Mouse (Mus musculus): ENCODE data around the gene Cadps2. TPM values are rescaled to one million over a fixed set of nuclear protein-coding genes. Genes with fewer than 3 reads are reported as not detected.

Gene Cadps2
- polyA plus RNA-seq, 1 experiment from 2014 or later, result 9.1 TPM

DNA sequence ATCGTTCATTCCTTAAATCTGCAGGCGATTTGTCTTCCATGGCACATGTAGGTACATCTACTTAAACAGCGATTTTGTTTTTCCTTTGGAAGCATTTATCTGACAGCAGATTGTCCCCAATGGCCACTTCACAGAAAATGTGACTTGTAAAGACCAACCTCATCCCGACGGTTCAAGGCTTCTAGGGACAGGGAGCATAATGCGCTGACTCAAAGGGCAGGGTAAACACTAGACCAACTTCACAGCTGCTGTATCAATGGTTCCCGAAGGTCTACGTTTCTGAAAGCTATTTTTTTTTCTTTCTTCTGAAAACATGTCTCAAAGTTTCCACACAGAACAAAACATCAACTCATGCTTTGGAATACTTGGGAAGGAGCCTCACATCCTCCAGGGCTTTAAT lies 524.3 kb downstream of the Cadps2 start:
- no peak for ATAC-seq (ENCODE audit: low FRiP score, low TSS enrichment)
- no peaks in the 10 kb centered on the region for H3K27me3 ChIP-seq (ENCODE audit: control insufficient read depth, insufficient read depth, low read length)
- H3K27ac ChIP-seq (ENCODE audit: low read depth, low read length), result no peak overlapping the region
- H3K4me2 ChIP-seq (replicated peaks; ENCODE audit: low read depth, low read length), result no peak overlapping the region
- H3K9ac ChIP-seq (ENCODE audit: low read depth, low read length), result no peak overlapping the region
- no peaks in the 10 kb centered on the region for H3K9me3 ChIP-seq (ENCODE audit: control insufficient read depth, low read length)
- no peak overlapping the region for H3K4me3 ChIP-seq (ENCODE audit: low read length)
- H3K4me1 ChIP-seq (ENCODE audit: control insufficient read depth, insufficient read depth, low read length), result no peaks in the 10 kb centered on the region
- 82% methylated on average over 8 of the region's 8 CpGs for WGBS
- H3K36me3 ChIP-seq (ENCODE audit: control insufficient read depth, insufficient read depth, low read length), result no peaks in the 10 kb centered on the region

DNA sequence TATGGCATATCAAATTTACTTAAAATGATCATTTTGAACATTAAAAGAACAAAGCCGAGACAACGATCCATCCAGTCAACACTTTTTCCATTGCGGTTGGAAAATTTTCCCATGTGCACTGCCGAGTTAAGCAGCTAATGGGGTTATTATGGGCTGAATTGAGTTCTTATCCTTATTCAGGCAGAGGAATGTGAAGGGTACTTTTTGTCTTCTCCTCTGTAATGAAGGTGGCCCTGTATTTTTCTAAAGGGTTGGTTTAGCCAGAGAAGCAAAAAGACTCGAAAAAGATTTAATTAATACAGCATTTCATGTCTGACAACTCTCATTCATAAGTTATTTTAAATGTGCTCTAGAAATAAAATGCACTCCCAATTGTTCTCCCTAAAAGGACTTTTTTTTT lies 524.9 kb downstream of the Cadps2 start:
- ATAC-seq (ENCODE audit: low FRiP score, low TSS enrichment), result no peak
- H3K27me3 ChIP-seq (ENCODE audit: control insufficient read depth, insufficient read depth, low read length), result no peaks in the 10 kb centered on the region
- H3K4me1 ChIP-seq (ENCODE audit: control insufficient read depth, insufficient read depth, low read length), result no peaks in the 10 kb centered on the region
- no peaks in the 10 kb centered on the region for H3K9me3 ChIP-seq (ENCODE audit: control insufficient read depth, low read length)
- H3K4me2 ChIP-seq (replicated peaks; ENCODE audit: low read depth, low read length), result no peak overlapping the region
- no peak overlapping the region for H3K27ac ChIP-seq (ENCODE audit: low read depth, low read length)
- no peak overlapping the region for H3K4me3 ChIP-seq (ENCODE audit: low read length)
- no peak overlapping the region for H3K9ac ChIP-seq (ENCODE audit: low read depth, low read length)
- WGBS, result 86% methylated on average over 5 of the region's 5 CpGs
- no peaks in the 10 kb centered on the region for H3K36me3 ChIP-seq (ENCODE audit: control insufficient read depth, insufficient read depth, low read length)

DNA sequence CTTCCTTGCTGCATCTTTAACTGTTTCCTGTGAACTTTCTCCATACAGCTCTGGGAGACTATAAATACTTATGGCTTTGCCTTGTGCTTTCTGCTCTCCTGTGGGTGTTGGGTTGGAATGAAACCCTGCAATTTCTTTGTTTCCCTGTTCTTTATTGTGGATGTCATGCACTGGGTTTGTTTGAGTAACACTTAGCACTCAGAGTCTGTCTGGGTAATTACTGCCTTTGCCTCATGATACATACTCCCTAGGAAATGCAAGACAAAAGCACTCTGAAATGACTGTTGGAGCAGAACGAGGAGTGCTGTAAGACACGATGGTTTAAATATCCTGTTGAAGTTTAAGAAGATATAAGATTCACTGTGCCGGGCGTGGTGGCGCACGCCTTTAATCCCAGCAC lies 533.2 kb downstream of the Cadps2 start:
- Histone ChIP-seq H3K36me3 (ENCODE audit: control insufficient read depth, insufficient read depth, low read length) (no peaks in the 10 kb centered on the region), H3K9me3 (ENCODE audit: control insufficient read depth, low read length) (no peaks in the 10 kb centered on the region), H3K4me3 (ENCODE audit: low read length) (no peak overlapping the region), H3K4me2 (replicated peaks; ENCODE audit: low read depth, low read length) (no peak overlapping the region), H3K9ac (ENCODE audit: low read depth, low read length) (no peak overlapping the region), H3K27me3 (ENCODE audit: control insufficient read depth, insufficient read depth, low read length) (no peaks in the 10 kb centered on the region), H3K4me1 (ENCODE audit: control insufficient read depth, insufficient read depth, low read length) (no peaks in the 10 kb centered on the region), H3K27ac (ENCODE audit: low read depth, low read length) (no peak overlapping the region)
- 78% methylated on average over 6 of the region's 6 CpGs for WGBS
- ATAC-seq (ENCODE audit: low FRiP score, low TSS enrichment), result no peak

DNA sequence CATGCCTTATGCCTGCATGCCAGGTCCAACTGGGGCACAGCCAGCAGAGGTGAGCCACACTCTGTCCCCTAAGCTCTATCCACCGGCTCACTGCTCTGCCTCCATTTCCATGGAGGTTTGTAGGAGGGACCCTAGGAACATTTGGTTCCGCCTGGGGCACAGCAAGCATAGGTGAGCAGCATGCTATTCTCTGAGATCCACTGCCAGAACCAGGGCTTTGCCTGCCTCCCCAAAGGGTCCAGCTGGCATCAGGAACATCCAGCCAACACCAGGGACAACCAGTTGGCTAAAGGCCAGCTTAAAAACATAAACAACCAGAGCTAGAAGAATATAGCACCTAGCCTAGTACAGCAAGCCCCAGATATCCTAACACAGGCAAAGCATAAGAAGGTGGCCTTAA lies 540.6 kb downstream of the Cadps2 start:
- Histone ChIP-seq H3K4me3 (ENCODE audit: low read length) (no peak overlapping the region), H3K27ac (ENCODE audit: low read depth, low read length) (no peak overlapping the region), H3K9ac (ENCODE audit: low read depth, low read length) (no peak overlapping the region), H3K4me1 (ENCODE audit: control insufficient read depth, insufficient read depth, low read length) (no peaks in the 10 kb centered on the region), H3K9me3 (ENCODE audit: control insufficient read depth, low read length) (no peaks in the 10 kb centered on the region), H3K36me3 (ENCODE audit: control insufficient read depth, insufficient read depth, low read length) (no peaks in the 10 kb centered on the region), H3K27me3 (ENCODE audit: control insufficient read depth, insufficient read depth, low read length) (no peaks in the 10 kb centered on the region), H3K4me2 (replicated peaks; ENCODE audit: low read depth, low read length) (no peak overlapping the region)
- ATAC-seq (ENCODE audit: low FRiP score, low TSS enrichment), result no peak
- WGBS, result 82% methylated on average over 2 of the region's 2 CpGs

DNA sequence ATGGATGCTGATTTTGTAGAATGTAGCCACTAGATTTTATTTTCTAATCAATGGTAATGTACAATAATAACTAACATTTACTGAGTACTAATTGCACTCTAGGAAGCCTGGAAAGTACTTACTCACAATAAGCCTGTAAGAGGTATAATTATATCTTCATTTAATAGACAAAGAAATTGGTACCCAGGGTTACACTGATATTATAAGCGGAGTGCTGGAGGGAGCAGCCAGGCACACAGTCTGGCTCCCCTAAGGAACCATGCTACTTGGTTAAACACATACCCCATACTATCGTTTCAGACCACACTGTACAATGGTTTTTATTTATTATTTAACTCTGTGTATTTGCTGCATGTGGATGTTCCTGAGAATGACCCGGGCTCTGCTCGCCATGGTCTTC lies 544.5 kb downstream of the Cadps2 start:
- H3K4me3 ChIP-seq (ENCODE audit: low read length), result no peak overlapping the region
- no peaks in the 10 kb centered on the region for H3K36me3 ChIP-seq (ENCODE audit: control insufficient read depth, insufficient read depth, low read length)
- no peak overlapping the region for H3K27ac ChIP-seq (ENCODE audit: low read depth, low read length)
- H3K27me3 ChIP-seq (ENCODE audit: control insufficient read depth, insufficient read depth, low read length), result no peaks in the 10 kb centered on the region
- H3K9ac ChIP-seq (ENCODE audit: low read depth, low read length), result no peak overlapping the region
- no peaks in the 10 kb centered on the region for H3K9me3 ChIP-seq (ENCODE audit: control insufficient read depth, low read length)
- H3K4me1 ChIP-seq (ENCODE audit: control insufficient read depth, insufficient read depth, low read length), result no peaks in the 10 kb centered on the region
- ATAC-seq (ENCODE audit: low FRiP score, low TSS enrichment), result no peak
- H3K4me2 ChIP-seq (replicated peaks; ENCODE audit: low read depth, low read length), result no peak overlapping the region
- 93% methylated on average over 4 of the region's 4 CpGs for WGBS

DNA sequence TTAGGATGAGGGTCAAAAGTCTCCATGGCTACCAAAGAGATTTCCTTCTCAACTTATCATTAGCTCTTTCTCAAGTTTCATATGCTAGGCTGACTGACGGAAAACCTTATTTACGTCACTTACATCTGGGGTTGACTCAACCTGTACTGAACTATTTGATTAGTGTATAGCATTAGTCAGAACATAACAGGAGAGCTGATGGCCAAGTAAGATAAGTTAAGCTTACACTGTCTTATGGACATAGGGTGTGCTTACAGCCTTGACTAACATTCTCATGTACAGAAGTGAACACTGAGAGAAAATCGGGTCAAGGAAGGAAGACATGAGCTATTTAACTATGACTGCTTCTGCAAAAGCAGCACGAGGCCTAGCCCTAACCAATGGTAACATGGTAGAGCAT lies 550.5 kb downstream of the Cadps2 start:
- H3K4me2 ChIP-seq (replicated peaks; ENCODE audit: low read depth, low read length), result no peak overlapping the region
- H3K9me3 ChIP-seq (ENCODE audit: control insufficient read depth, low read length), result no peaks in the 10 kb centered on the region
- no peak overlapping the region for H3K4me3 ChIP-seq (ENCODE audit: low read length)
- H3K27me3 ChIP-seq (ENCODE audit: control insufficient read depth, insufficient read depth, low read length), result no peaks in the 10 kb centered on the region
- 91% methylated on average over 4 of the region's 4 CpGs for WGBS
- no peak for ATAC-seq (ENCODE audit: low FRiP score, low TSS enrichment)
- no peaks in the 10 kb centered on the region for H3K4me1 ChIP-seq (ENCODE audit: control insufficient read depth, insufficient read depth, low read length)
- no peak overlapping the region for H3K27ac ChIP-seq (ENCODE audit: low read depth, low read length)
- H3K36me3 ChIP-seq (ENCODE audit: control insufficient read depth, insufficient read depth, low read length), result no peaks in the 10 kb centered on the region
- no peak overlapping the region for H3K9ac ChIP-seq (ENCODE audit: low read depth, low read length)

DNA sequence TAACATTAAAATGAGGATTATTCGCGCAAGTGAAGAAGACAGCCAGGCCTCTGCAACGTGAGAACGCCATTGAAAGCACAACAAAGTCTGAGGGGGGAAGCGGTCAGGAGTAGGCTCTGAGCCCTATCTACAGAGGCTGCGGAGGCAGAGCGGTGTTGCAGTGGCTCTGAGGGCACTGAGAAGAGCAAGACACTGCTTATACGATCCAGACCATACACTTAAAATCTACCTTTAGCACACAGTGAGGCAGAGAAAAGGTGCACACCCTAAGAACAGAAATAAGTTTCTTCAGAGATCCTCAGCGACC lies 557.8 kb downstream of the Cadps2 start:
- H3K27me3 ChIP-seq (ENCODE audit: control insufficient read depth, insufficient read depth, low read length), result peaks cover 6% of the 10 kb centered on the region
- no peak overlapping the region for H3K27ac ChIP-seq (ENCODE audit: low read depth, low read length)
- no peak overlapping the region for H3K4me3 ChIP-seq (ENCODE audit: low read length)
- 60% methylated on average over 9 of the region's 9 CpGs for WGBS
- H3K36me3 ChIP-seq (ENCODE audit: control insufficient read depth, insufficient read depth, low read length), result no peaks in the 10 kb centered on the region
- no peaks in the 10 kb centered on the region for H3K4me1 ChIP-seq (ENCODE audit: control insufficient read depth, insufficient read depth, low read length)
- H3K9me3 ChIP-seq (ENCODE audit: control insufficient read depth, low read length), result no peaks in the 10 kb centered on the region
- H3K9ac ChIP-seq (ENCODE audit: low read depth, low read length), result no peak overlapping the region
- no peak overlapping the region for H3K4me2 ChIP-seq (replicated peaks; ENCODE audit: low read depth, low read length)
- no peak for ATAC-seq (ENCODE audit: low FRiP score, low TSS enrichment)

DNA sequence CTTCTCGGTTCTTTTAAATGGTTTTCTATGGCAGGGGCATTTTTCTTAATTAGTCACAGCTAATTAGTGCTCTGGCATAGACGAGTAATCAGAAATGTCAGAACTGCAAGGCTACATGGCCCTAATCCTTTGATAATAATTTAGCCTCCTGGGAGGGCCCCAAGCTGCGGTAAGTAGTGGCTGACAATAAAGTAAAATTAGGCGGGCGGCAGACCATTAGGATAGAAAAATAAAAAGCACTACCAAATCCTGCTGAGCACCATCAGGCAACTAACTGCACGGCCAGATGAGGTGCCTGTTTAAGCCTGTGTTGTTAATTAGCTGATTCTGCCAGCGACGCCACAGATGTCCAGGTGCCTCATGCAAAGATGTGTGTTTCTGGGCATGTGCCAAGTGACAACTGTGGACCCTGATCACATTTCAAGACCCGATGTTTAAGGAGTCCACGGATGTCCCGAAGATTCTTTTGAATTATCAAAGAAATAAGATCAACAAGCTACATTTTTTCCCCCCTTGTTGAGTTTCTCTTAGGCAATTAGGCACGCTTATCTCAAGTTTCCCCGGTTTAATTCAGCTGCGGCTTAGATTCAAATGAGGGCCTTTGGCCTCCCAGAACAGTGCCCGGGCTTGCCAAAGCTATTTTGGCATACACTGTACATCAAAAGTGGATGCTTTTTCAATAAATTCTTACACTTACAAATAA lies 558.3 kb downstream of the Cadps2 start:
- no peaks in the 10 kb centered on the region for H3K9me3 ChIP-seq (ENCODE audit: control insufficient read depth, low read length)
- H3K4me3 ChIP-seq (ENCODE audit: low read length), result no peak overlapping the region
- no peaks in the 10 kb centered on the region for H3K4me1 ChIP-seq (ENCODE audit: control insufficient read depth, insufficient read depth, low read length)
- ATAC-seq (ENCODE audit: low FRiP score, low TSS enrichment), result no peak
- no peaks in the 10 kb centered on the region for H3K36me3 ChIP-seq (ENCODE audit: control insufficient read depth, insufficient read depth, low read length)
- H3K4me2 ChIP-seq (replicated peaks; ENCODE audit: low read depth, low read length), result no peak overlapping the region
- 45% methylated on average over 15 of the region's 15 CpGs for WGBS
- no peak overlapping the region for H3K9ac ChIP-seq (ENCODE audit: low read depth, low read length)
- peaks cover 6% of the 10 kb centered on the region for H3K27me3 ChIP-seq (ENCODE audit: control insufficient read depth, insufficient read depth, low read length)
- H3K27ac ChIP-seq (ENCODE audit: low read depth, low read length), result no peak overlapping the region

DNA sequence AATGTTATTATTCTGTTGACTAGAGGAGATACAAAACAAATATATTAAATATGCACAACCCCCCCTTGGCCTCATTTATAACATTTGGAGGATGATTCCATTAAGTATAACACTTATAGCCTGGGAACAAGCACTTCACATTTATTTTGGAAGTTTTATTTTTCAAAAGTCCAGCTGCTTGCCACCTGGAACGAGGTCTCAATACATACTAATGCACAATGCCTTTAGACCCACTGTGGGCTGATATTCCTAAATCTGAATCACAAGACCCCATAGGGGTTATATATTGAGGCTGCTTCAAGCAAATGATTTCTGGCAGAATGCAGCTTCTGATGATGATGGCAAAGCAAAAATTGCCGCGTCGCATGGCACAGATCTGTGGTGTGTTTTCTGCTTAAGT lies 565.7 kb downstream of the Cadps2 start:
- H3K4me1 ChIP-seq (ENCODE audit: control insufficient read depth, insufficient read depth, low read length), result no peaks in the 10 kb centered on the region
- 64% methylated on average over 4 of the region's 4 CpGs for WGBS
- no peak overlapping the region for H3K4me3 ChIP-seq (ENCODE audit: low read length)
- no peak for ATAC-seq (ENCODE audit: low FRiP score, low TSS enrichment)
- H3K27ac ChIP-seq (ENCODE audit: low read depth, low read length), result no peak overlapping the region
- H3K27me3 ChIP-seq (ENCODE audit: control insufficient read depth, insufficient read depth, low read length), result peaks cover 54% of the 10 kb centered on the region
- no peak overlapping the region for H3K4me2 ChIP-seq (replicated peaks; ENCODE audit: low read depth, low read length)
- no peaks in the 10 kb centered on the region for H3K9me3 ChIP-seq (ENCODE audit: control insufficient read depth, low read length)
- H3K9ac ChIP-seq (ENCODE audit: low read depth, low read length), result no peak overlapping the region
- no peaks in the 10 kb centered on the region for H3K36me3 ChIP-seq (ENCODE audit: control insufficient read depth, insufficient read depth, low read length)
